Mouse (Mus musculus): ENCODE data around the gene Spock1.

The Spock1 gene

GRCm38 (mm10) chr13:57721524-57722279 lies 186.4 kb downstream of the Spock1 start:
- DNase-seq: peak; percentile 42

- no peak for DNase-seq
These were observed 190.0 kb downstream of the Spock1 start for GRCm38 (mm10) chr13:57718087-57718486.

GRCm38 (mm10) chr13:57712910-57713309 lies 195.2 kb downstream of the Spock1 start:
- DNase-seq: no peak

- DNase-seq: no peak
These were observed 199.7 kb downstream of the Spock1 start for GRCm38 (mm10) chr13:57708425-57708824.

GRCm38 (mm10) chr13:57702966-57703365 lies 205.2 kb downstream of the Spock1 start:
- DNase-seq: no peak

- no peak for DNase-seq
These were observed 211.4 kb downstream of the Spock1 start for GRCm38 (mm10) chr13:57696685-57697084.

- no peak for DNase-seq
These were observed 219.2 kb downstream of the Spock1 start for GRCm38 (mm10) chr13:57688926-57689325.

GRCm38 (mm10) chr13:57686437-57686836 lies 221.7 kb downstream of the Spock1 start:
- DNase-seq: no peak

- no peak for DNase-seq
These were observed 222.9 kb downstream of the Spock1 start for GRCm38 (mm10) chr13:57685201-57685600.

GRCm38 (mm10) chr13:57679591-57679990 lies 228.5 kb downstream of the Spock1 start:
- DNase-seq: no peak

GRCm38 (mm10) chr13:57676820-57677219 lies 231.3 kb downstream of the Spock1 start:
- no peak for DNase-seq

GRCm38 (mm10) chr13:57673399-57673798 lies 234.7 kb downstream of the Spock1 start:
- DNase-seq: no peak

- no peak for DNase-seq
These were observed 235.4 kb downstream of the Spock1 start for GRCm38 (mm10) chr13:57672762-57673161.

- no peak for DNase-seq
These were observed 236.2 kb downstream of the Spock1 start for GRCm38 (mm10) chr13:57671919-57672318.

- no peak for DNase-seq
These were observed 236.8 kb downstream of the Spock1 start for GRCm38 (mm10) chr13:57671322-57671721.

- DNase-seq: no peak
These were observed 240.5 kb downstream of the Spock1 start for GRCm38 (mm10) chr13:57667621-57668020.

GRCm38 (mm10) chr13:57666173-57666842 lies 241.8 kb downstream of the Spock1 start:
- no peak for DNase-seq

GRCm38 (mm10) chr13:57662554-57662953 lies 245.6 kb downstream of the Spock1 start:
- DNase-seq: no peak

GRCm38 (mm10) chr13:57660523-57660922 lies 247.6 kb downstream of the Spock1 start:
- DNase-seq: no peak

GRCm38 (mm10) chr13:57659872-57660271 lies 248.3 kb downstream of the Spock1 start:
- DNase-seq: no peak

GRCm38 (mm10) chr13:57656606-57657005 lies 251.5 kb downstream of the Spock1 start:
- DNase-seq: peak; percentile 35

GRCm38 (mm10) chr13:57654362-57654761 lies 253.8 kb downstream of the Spock1 start:
- no peak for DNase-seq

- DNase-seq: no peak
These were observed 256.9 kb downstream of the Spock1 start for GRCm38 (mm10) chr13:57651236-57651635.

GRCm38 (mm10) chr13:57648784-57649183 lies 259.3 kb downstream of the Spock1 start:
- DNase-seq: no peak

All from kidney, postnatal 10 days (tissue).